Mouse (Mus musculus) liver, embryonic 13.5 days (tissue): ENCODE data around the gene Ccdc51. TPM values are rescaled to one million over a fixed set of nuclear protein-coding genes. Genes with fewer than 3 reads are reported as not detected.

Experiments
- ATAC-seq: fragments of 200-750 bp; cut with Nextera tagmentation; 2 replicates; pipeline ENCODE4 v1.8.0; 2017; ENCODE audit warnings: low read depth, mild to moderate bottlenecking, moderate number of reproducible peaks, moderate library complexity
- DNase-seq: peaks from one replicate; pipeline ENCODE4 v3.0.0; 2022
- H3K27ac ChIP-seq: fragments of 300-500 bp; sonication (generic); 2 replicates; pipeline ENCODE4 v1.5.1; 2015; ENCODE audit warnings: moderate library complexity, mild to moderate bottlenecking, inconsistent platforms
- H3K27me3 ChIP-seq: fragments of 300-500 bp; sonication (generic); 2 replicates; pipeline ENCODE4 v1.6.1; 2015; ENCODE audit warnings: mild to moderate bottlenecking, inconsistent platforms
- H3K36me3 ChIP-seq: fragments of 300-500 bp; sonication (generic); 2 replicates; pipeline ENCODE4 v1.6.1; 2015; ENCODE audit warnings: mild to moderate bottlenecking, inconsistent platforms
- H3K4me1 ChIP-seq: fragments of 300-500 bp; sonication (generic); replicated peaks from 2 replicates; pipeline ENCODE4 v1.6.1; 2015; ENCODE audit warnings: inconsistent platforms
- H3K4me2 ChIP-seq: fragments of 300-500 bp; sonication (generic); 2 replicates; pipeline ENCODE4 v1.6.1; 2015; ENCODE audit warnings: inconsistent platforms, mild to moderate bottlenecking, moderate library complexity
- H3K4me3 ChIP-seq: fragments of 300-500 bp; sonication (generic); replicated peaks from 2 replicates; pipeline ENCODE4 v1.5.1; 2015; ENCODE audit warnings: mild to moderate bottlenecking, inconsistent platforms
- H3K9ac ChIP-seq: fragments of 300-500 bp; sonication (generic); 2 replicates; pipeline ENCODE4 v1.6.1; 2015; ENCODE audit warnings: mild to moderate bottlenecking, inconsistent platforms
- H3K9me3 ChIP-seq: fragments of 300-500 bp; sonication (generic); replicated peaks from 2 replicates; pipeline ENCODE4 v1.6.1; 2016; ENCODE audit warnings: inconsistent platforms
- WGBS: fragments of 180-500 bp; shearing (Covaris S2); methylation state at CpG from one replicate; pipeline ENCODE4 v1.1.7; 2015; ENCODE audit not compliant: insufficient replicate concordance; 5-methylcytosine and 5-hydroxymethylcytosine counted together
- polyA plus RNA-seq: library from polyadenylated mRNA; unstranded; fragments of >200 nt; fragmentation: Nextera tagmentation; extraction: Ambion mirVana; gene quantifications from 2 replicates; pipeline ENCODE4 v1.2.1, GENCODE M21; 2015

Ccdc51 gene
- polyA plus RNA-seq, 1 experiment from 2014 or later = 14.7 TPM

DNA sequence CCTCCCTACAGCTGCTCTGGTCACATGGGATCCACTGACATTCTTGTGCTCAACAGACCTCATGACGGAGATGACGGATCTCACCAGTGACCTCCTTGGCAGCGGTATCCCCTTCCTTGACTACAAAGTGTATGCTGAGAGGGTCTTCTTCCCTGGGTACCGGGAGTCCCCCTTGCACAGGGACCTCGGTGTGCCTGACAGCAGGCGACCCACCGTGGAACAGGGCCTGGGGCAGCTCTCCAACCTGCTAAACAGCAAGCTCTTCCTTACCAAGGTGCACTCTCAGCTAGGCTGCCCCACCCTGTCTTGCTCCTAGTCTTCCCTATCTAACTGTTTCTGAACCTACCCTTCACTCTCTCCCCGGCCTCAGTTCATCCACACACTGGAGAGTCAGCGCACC, 29.3 kb downstream of the Ccdc51 start:
- Histone ChIP-seq H3K4me2 (no peak overlapping the region), H3K27me3 (no peaks in the 10 kb centered on the region), H3K9me3 (no peaks in the 10 kb centered on the region), H3K27ac (no peak overlapping the region), H3K4me3 (no peak overlapping the region), H3K36me3 (peaks cover 46% of the 10 kb centered on the region), H3K4me1 (no peaks in the 10 kb centered on the region), H3K9ac (no peak overlapping the region)
- WGBS = 79% methylated on average over 9 of the region's 9 CpGs
- no peak for DNase-seq
- no peak for ATAC-seq

DNA sequence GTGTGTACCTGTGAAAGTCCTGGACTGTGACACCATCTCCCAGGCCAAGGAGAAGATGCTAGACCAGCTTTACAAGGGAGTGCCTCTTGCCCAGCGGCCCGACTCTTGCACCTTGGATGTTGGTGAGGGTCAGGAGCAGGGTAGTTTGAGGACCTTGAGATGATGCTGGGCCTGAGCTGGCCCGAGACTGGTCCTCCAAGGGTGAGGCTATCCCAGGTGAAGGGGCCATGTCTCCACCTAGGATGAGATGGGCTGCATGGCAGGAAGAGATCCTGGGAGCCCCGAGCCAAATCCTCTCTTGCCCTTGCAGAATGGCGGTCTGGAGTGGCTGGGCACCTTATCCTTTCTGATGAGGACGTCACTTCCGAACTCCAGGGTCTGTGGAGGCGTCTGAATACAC, 31.0 kb downstream of the Ccdc51 start:
- Histone ChIP-seq H3K27ac (no peak overlapping the region), H3K4me1 (no peaks in the 10 kb centered on the region), H3K27me3 (no peaks in the 10 kb centered on the region), H3K4me3 (no peak overlapping the region), H3K4me2 (no peak overlapping the region), H3K9me3 (no peaks in the 10 kb centered on the region), H3K36me3 (peaks cover 54% of the 10 kb centered on the region), H3K9ac (no peak overlapping the region)
- DNase-seq (no peak), ATAC-seq (no peak)
- WGBS = 67% methylated on average over 8 of the region's 8 CpGs

DNA sequence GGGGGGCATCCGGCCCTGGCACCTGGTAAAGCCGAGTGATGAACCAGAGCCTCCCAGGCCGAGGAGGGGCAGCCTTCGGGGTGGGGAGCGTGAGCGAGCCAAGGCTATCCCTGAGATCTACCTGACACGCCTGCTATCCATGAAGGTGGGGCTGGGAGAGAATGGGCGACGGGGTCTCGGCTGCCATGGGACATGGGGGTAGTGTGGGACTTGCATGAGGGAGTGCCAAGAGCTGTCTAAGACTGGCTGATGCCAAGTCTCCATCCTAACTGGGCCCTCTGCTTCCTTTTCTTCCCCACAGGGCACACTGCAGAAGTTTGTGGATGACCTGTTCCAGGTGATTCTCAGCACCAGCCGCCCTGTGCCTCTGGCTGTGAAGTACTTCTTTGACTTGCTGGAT, 32.0 kb downstream of the Ccdc51 start:
- H3K27me3 ChIP-seq = no peaks in the 10 kb centered on the region
- H3K27ac ChIP-seq = no peak overlapping the region
- peaks cover 45% of the 10 kb centered on the region for H3K36me3 ChIP-seq
- 75% methylated on average over 11 of the region's 11 CpGs for WGBS
- no peaks in the 10 kb centered on the region for H3K9me3 ChIP-seq
- no peak overlapping the region for H3K4me2 ChIP-seq
- H3K9ac ChIP-seq = no peak overlapping the region
- H3K4me3 ChIP-seq = no peak overlapping the region
- H3K4me1 ChIP-seq = no peaks in the 10 kb centered on the region
- no peak for ATAC-seq
- no peak for DNase-seq

DNA sequence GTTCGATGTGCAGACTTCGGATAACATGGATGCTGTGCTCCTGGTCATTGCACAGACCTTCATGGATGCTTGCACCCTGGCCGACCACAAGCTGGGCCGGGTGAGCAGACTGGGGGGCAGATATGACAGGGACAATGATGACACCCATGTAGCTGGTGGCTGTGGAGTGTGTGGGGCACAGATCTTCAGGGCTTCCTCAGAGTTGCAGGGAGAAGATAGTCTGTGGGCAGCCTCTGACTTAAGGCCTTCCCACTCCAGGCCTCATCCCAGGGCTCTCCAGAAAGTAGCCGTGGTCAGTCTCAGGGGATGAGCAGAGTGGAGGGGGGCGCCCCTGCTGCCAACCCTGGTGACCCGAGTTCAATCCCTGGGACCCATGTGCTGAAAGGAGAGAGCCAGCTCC, 32.6 kb downstream of the Ccdc51 start:
- H3K9ac ChIP-seq = no peak overlapping the region
- DNase-seq = no peak
- peaks cover 41% of the 10 kb centered on the region for H3K36me3 ChIP-seq

DNA sequence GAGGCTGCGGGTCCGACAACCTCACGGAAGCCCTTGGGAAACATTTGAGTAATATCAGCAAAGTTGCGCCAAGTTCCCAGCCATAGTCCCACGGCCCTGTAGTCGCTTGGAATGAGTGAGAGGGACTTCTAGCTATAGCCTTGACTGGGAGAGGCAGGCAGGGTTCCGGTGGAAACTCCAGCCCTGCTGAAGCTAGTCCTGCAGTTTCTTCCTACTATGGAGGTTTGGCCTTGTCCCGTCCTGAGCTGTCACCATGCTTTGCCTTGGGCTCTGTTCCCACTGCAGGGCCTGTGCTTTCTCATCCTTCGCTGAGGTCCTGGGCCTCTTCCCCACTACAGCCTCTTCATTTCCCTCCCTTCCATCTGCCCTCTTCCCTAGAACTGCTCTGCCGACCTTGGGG, 33.9 kb downstream of the Ccdc51 start:
- Histone ChIP-seq H3K9me3 (no peaks in the 10 kb centered on the region), H3K27me3 (no peaks in the 10 kb centered on the region), H3K4me1 (no peaks in the 10 kb centered on the region), H3K27ac (no peak overlapping the region), H3K36me3 (peaks cover 36% of the 10 kb centered on the region), H3K4me3 (no peak overlapping the region), H3K4me2 (no peak overlapping the region), H3K9ac (no peak overlapping the region)
- ATAC-seq = no peak
- no peak for DNase-seq
- WGBS = 75% methylated on average over 10 of the region's 10 CpGs

More for the DNA sequence above, 32.6 kb downstream of the Ccdc51 start:
- ATAC-seq = no peak
- H3K4me1 ChIP-seq = no peaks in the 10 kb centered on the region
- no peaks in the 10 kb centered on the region for H3K27me3 ChIP-seq
- WGBS = 70% methylated on average over 7 of the region's 7 CpGs
- no peak overlapping the region for H3K4me2 ChIP-seq
- H3K9me3 ChIP-seq = no peaks in the 10 kb centered on the region
- H3K27ac ChIP-seq = no peak overlapping the region
- no peak overlapping the region for H3K4me3 ChIP-seq

DNA sequence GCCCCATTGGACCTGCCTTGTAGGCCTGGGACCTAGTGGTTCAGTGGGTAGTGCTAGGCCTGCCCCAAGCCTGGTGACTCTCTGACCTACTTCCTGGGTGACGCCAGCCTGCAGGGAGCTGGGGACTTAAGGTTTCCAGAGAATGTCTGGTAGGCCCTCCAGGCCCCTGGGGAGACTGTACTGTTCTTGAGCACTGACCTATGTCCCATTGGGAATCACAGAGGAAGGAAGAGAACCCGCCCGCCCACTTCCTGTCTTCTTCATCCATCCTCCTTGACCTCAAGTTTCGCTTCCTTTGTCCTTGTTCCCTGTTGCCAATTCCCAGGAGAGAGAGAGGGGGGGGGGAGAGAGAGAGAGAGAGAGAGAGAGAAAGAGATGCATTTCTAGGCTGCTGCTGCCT, 35.8 kb downstream of the Ccdc51 start:
- no peak for DNase-seq
- no peak overlapping the region for H3K4me3 ChIP-seq
- no peaks in the 10 kb centered on the region for H3K27me3 ChIP-seq
- WGBS = 47% methylated on average over 4 of the region's 4 CpGs
- no peaks in the 10 kb centered on the region for H3K4me1 ChIP-seq
- no peak overlapping the region for H3K27ac ChIP-seq
- ATAC-seq = no peak
- H3K36me3 ChIP-seq = peaks cover 24% of the 10 kb centered on the region
- no peaks in the 10 kb centered on the region for H3K9me3 ChIP-seq
- H3K9ac ChIP-seq = no peak overlapping the region
- H3K4me2 ChIP-seq = no peak overlapping the region

DNA sequence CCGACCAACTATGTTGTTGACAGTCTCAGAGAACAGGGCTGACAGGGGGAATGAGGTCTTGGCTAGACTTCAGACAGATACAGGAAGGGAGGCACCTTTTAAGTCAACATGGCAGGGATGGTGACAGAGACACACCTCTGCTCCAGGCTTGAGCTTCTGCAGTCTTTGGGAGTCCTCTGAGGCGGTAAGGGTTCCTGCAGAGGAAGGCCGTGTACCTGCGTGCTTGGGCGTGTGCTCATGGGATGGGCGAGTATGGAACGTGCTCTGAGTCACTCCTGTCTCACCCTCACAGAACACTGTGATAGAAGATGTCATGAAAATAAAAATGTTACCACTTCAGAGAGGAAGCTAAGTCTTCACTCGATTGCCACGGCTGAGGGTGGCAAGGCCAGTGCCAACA, 37.3 kb downstream of the Ccdc51 start:
- 75% methylated on average over 9 of the region's 9 CpGs for WGBS
- Histone ChIP-seq H3K27me3 (no peaks in the 10 kb centered on the region), H3K4me1 (no peaks in the 10 kb centered on the region), H3K4me3 (no peak overlapping the region), H3K9me3 (no peaks in the 10 kb centered on the region), H3K27ac (no peak overlapping the region), H3K36me3 (peaks cover 24% of the 10 kb centered on the region), H3K9ac (no peak overlapping the region), H3K4me2 (no peak overlapping the region)
- no peak for DNase-seq
- no peak for ATAC-seq

DNA sequence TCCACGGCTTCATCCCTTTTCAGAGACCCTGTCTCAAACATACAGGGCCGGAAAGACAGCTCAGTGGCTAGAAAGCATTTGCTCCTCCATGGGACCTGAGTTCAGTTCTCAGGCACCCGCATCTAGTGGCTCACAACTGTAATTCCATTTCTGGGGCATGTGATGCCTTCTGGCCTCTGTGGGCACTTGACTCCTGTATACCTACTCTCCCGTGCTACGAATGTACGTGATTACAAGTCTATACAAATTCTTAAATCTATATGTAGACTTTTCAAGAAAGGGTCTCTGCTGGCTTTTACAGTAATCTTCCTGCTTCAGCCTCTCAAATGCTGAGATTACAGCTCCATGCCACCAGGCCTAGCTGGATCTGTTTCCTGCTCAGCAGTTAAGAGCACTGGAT, 38.7 kb downstream of the Ccdc51 start:
- Histone ChIP-seq H3K36me3 (peaks cover 20% of the 10 kb centered on the region), H3K27ac (no peak overlapping the region), H3K4me2 (no peak overlapping the region), H3K4me1 (no peaks in the 10 kb centered on the region), H3K9me3 (no peaks in the 10 kb centered on the region), H3K27me3 (no peaks in the 10 kb centered on the region), H3K9ac (no peak overlapping the region), H3K4me3 (no peak overlapping the region)
- no peak for ATAC-seq
- 71% methylated on average over 6 of the region's 6 CpGs for WGBS
- DNase-seq = no peak

DNA sequence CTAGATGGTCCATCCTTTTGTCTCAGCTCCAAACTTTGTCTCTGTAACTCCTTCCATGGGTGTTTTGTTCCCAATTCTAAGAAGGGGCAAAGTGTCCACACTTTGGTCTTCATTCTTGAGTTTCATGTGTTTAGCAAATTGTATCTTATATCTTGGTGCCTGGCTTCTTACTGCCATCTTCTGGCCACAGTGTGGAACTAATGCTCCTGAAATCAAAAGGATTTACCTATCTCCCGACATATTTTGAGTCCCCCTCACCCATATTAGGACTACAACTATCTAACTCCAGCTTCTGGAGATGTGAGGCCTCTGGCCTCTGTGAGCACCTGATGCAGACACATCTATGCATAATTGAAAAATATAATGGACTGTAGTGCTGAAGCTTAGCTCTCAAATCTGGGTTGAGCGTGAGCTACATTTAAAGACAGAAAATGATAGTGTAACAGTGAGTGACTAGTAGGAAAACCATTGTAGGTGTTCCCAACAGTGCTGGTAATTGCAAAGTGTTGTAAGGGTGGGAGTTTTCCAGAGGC, 40.3 kb downstream of the Ccdc51 start:
- DNase-seq (no peak), ATAC-seq (no peak)
- Histone ChIP-seq H3K36me3 (peaks cover 5% of the 10 kb centered on the region), H3K4me1 (no peaks in the 10 kb centered on the region), H3K9ac (no peak overlapping the region), H3K27ac (no peak overlapping the region), H3K27me3 (no peaks in the 10 kb centered on the region), H3K4me2 (no peak overlapping the region), H3K9me3 (no peaks in the 10 kb centered on the region), H3K4me3 (no peak overlapping the region)
- 45% methylated on average over 2 of the region's 2 CpGs for WGBS

DNA sequence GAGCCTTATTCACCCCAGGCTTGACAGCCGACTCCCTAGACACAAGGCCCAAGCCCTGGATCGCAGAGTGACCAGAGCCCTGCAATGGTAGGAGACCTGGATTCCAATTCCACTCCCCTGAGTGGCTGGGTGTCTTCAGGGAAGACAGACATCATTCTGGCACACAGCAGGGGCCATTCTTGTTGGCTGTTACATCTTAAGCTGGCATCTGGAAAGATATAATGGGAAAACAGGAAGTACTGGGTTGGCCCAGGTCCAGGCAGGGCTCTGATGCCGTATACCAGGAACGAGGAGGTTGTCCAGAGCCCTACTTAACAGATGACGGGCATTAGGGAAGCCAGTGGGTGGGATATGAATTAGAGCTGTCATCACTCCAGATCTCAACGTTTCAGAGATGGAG, 41.0 kb downstream of the Ccdc51 start:
- Histone ChIP-seq H3K36me3 (no peaks in the 10 kb centered on the region; the same call in 1 of the 2 replicates), H3K9ac (no peak overlapping the region), H3K27ac (no peak overlapping the region), H3K27me3 (no peaks in the 10 kb centered on the region), H3K4me1 (no peaks in the 10 kb centered on the region), H3K4me3 (no peak overlapping the region), H3K4me2 (no peak overlapping the region), H3K9me3 (no peaks in the 10 kb centered on the region)
- WGBS = 43% methylated on average over 6 of the region's 6 CpGs
- ATAC-seq (no peak), DNase-seq (no peak)

DNA sequence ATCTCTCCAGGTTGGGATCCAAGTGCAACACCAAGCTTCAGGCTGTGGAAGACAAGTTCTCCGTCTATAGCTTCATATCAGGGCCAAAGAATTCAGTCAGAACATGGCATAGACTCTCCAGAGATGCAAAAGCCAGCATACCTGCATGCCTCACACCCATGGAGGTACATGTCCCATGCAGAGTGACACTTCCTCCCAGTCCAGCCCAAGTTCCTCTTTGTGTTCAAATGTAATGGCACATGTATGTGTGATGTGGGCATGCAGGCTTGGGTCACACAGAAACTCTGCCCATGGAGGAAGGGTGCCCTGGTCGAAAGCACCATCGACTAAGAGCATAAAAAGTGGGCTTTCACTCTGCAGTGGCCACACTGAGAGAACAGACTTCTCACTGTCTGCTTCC, 41.9 kb downstream of the Ccdc51 start:
- Histone ChIP-seq H3K36me3 (no peaks in the 10 kb centered on the region), H3K4me1 (no peaks in the 10 kb centered on the region), H3K9me3 (no peaks in the 10 kb centered on the region), H3K27ac (no peak overlapping the region), H3K9ac (no peak overlapping the region), H3K4me2 (no peak overlapping the region), H3K4me3 (no peak overlapping the region), H3K27me3 (no peaks in the 10 kb centered on the region)
- WGBS = 69% methylated on average over 3 of the region's 3 CpGs
- ATAC-seq (no peak), DNase-seq (no peak)

DNA sequence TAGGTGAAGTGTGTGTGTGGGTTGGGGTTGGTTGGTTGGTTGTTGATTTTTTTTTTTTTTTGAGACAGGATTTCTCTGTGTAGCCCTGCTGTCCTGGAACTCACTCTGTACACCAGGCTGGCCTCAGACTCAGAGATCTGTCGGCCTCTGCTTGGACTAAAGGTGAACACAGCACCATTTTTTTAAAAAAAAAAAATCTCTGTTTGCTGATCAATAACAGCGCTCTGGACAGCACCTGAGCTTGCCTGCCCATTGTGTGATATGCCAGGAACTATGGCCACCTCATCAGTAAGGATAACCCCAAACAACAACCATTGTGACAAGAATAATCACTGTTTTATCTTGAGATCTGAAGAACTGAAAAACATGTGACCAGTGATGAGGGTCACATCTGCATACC, 42.8 kb downstream of the Ccdc51 start:
- Histone ChIP-seq H3K4me3 (no peak overlapping the region), H3K27me3 (no peaks in the 10 kb centered on the region), H3K9ac (no peak overlapping the region), H3K4me1 (no peaks in the 10 kb centered on the region), H3K4me2 (no peak overlapping the region), H3K36me3 (no peaks in the 10 kb centered on the region), H3K27ac (no peak overlapping the region), H3K9me3 (no peaks in the 10 kb centered on the region)
- DNase-seq = no peak
- no peak for ATAC-seq
- whole genome bisulfite sequencing = 55% methylated on average over 2 of the region's 2 CpGs
